Mouse (Mus musculus) midbrain, embryonic 10.5 days (tissue): ENCODE data around the gene Rrm1. TPM values are rescaled to one million over a fixed set of nuclear protein-coding genes. Genes with fewer than 3 reads are reported as not detected.

ENCODE experiments used
- DNase-seq: peaks from one replicate; pipeline ENCODE4 v3.0.0-alpha.2; 2017; ENCODE audit warnings: low spot score
- H3K27ac ChIP-seq: fragments of 300-500 bp; sonication (generic); replicated peaks from 2 replicates; pipeline ENCODE4 v1.5.1; 2016; ENCODE audit warnings: mild to moderate bottlenecking
- H3K27me3 ChIP-seq: fragments of 300-500 bp; sonication (generic); 2 replicates; pipeline ENCODE4 v1.6.1; 2016; ENCODE audit warnings: low read depth, mild to moderate bottlenecking; ENCODE audit not compliant: poor library complexity, severe bottlenecking
- H3K36me3 ChIP-seq: fragments of 300-500 bp; sonication (generic); 2 replicates; pipeline ENCODE4 v1.6.1; 2016; ENCODE audit warnings: mild to moderate bottlenecking, moderate library complexity
- H3K4me1 ChIP-seq: fragments of 300-500 bp; sonication (generic); 2 replicates; pipeline ENCODE4 v1.6.1; 2016
- H3K4me3 ChIP-seq: fragments of 300-500 bp; sonication (generic); 2 replicates; pipeline ENCODE4 v1.5.1; 2016; ENCODE audit warnings: mild to moderate bottlenecking, moderate library complexity
- H3K9me3 ChIP-seq: fragments of 300-500 bp; sonication (generic); replicated peaks from 2 replicates; pipeline ENCODE4 v1.6.1; 2016; ENCODE audit warnings: mild to moderate bottlenecking
- WGBS: fragments of 180-500 bp; shearing (Covaris S2); methylation state at CpG from one replicate; pipeline ENCODE4 v1.1.7; 2016; 5-methylcytosine and 5-hydroxymethylcytosine counted together
- polyA plus RNA-seq: library from polyadenylated mRNA; unstranded; fragments of >200 nt; fragmentation: Nextera tagmentation; extraction: Ambion mirVana; gene quantifications from 2 replicates; pipeline ENCODE4 v1.2.1, GENCODE M21; 2016

Gene Rrm1
- polyA plus RNA-seq, 1 experiment from 2014 or later, result 274 TPM

DNA sequence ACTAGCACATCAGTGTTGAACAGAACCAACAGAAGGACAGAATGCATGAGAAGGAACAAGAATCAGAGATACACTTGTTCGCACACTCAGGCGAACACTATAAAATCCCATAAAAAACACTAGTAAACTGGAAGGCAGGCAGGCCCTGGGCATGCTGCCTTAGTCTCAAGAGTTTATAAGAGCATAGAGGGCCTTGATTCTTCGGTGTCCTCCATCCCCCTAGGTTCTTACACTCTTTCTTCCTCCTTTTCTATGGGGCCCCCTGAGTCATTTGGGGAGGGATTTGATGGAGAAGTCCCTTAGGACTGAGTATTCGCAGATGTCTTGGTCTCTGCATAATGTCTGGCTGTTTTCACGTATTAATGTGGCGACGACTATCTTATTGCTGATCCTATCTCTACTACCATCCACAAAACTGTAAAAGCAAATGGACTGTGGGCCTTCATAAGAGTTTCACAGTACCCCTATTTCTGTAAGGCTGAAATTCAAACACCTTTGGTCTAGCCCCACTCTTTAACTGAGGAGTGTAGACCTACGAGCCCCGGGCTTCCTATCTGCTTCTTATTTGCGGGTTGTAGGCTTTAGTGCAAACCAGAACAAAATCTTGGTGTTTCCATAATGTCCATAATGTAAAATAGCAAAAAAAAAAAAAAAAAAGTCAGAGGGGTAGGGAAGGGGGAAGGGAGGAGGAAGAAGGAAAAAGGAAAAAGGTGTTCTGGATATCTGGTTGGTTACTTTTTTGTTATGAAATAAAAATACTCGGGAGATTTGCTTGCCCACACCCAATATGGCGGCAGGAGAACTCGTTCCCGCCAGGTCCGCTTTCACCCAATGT, 456 bp upstream of the Rrm1 start:
- Histone ChIP-seq H3K27ac (peak overlapping the region; percentile 97), H3K36me3 (peaks cover 25% of the 10 kb centered on the region), H3K4me3 (peak overlapping the region; percentile 89), H3K4me1 (peaks cover 21% of the 10 kb centered on the region), H3K9me3 (no peaks in the 10 kb centered on the region), H3K27me3 (peaks cover 13% of the 10 kb centered on the region)
- no peak for DNase-seq
- 55% methylated on average over 15 of the region's 15 CpGs for WGBS

DNA sequence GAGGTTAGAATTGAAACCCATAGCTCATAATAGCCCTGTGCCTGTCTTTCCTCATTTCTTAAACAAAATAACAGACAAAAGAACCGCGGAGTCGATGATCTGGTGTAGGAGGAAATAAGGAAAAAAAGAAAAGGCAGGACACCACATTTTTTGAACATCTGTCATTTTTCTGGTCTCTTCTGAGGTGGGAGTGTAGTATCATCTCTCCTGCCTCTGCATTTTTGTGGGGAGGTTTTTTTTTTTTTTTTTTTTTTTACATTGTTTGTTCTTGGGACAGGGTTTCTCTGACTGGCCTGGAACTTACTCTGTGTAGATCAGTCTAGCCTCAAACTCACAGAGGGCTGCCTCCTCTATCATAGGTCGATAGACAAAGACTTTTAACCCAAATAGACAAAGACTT, 937 bp downstream of the Rrm1 start:
- 1% methylated on average over 4 of the region's 4 CpGs for WGBS
- DNase-seq, result no peak
- Histone ChIP-seq H3K9me3 (no peaks in the 10 kb centered on the region), H3K27ac (peak overlapping the region; percentile 97), H3K4me1 (peaks cover 21% of the 10 kb centered on the region), H3K36me3 (peaks cover 39% of the 10 kb centered on the region), H3K27me3 (peaks cover 13% of the 10 kb centered on the region), H3K4me3 (peak overlapping the region; percentile 89)

DNA sequence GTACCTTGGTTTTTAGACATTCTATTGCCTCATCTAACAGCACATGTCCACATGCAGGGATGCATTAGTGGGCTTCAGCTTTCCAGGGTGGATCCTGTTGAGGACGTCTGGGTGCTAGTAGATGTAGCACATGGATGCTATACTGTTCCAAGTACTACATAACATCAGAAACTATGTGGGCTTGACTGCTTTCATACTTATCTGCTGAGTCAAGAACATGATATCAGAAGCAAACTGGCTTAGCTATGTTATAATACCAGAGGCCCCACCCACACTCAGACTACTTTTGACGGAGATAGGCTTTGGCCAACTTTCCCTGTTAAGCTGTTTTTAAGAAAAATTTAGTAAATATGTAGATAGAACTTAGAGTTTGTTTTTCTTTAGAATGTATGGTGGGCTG, 2.8 kb downstream of the Rrm1 start:
- WGBS, result 93% methylated on average over 2 of the region's 2 CpGs
- H3K27me3 ChIP-seq, result peaks cover 8% of the 10 kb centered on the region; the same call in 1 of the 2 replicates
- peak overlapping the region; percentile 27; the same call in 1 of the 2 replicates for H3K4me3 ChIP-seq
- DNase-seq, result no peak
- H3K27ac ChIP-seq, result no peak overlapping the region
- no peaks in the 10 kb centered on the region for H3K9me3 ChIP-seq
- peaks cover 58% of the 10 kb centered on the region for H3K36me3 ChIP-seq
- H3K4me1 ChIP-seq, result peaks cover 21% of the 10 kb centered on the region

DNA sequence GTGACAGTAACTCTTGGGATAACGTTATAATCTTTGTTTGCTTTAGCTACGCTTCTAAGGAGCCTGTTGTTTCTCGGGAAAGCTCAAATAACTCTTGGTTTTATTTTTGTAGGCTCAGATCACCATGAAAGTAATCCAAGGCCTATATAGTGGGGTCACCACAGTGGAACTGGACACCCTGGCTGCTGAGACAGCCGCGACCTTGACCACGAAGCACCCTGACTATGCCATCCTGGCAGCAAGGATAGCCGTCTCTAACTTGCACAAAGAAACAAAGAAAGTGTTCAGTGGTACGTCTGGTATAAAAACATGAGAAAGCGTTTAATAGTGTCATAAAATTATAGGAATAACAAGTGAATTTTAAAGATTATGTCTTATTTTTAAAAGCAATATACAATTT, 4.9 kb downstream of the Rrm1 start:
- Histone ChIP-seq H3K9me3 (no peaks in the 10 kb centered on the region), H3K27me3 (no peaks in the 10 kb centered on the region), H3K27ac (no peak overlapping the region), H3K4me3 (no peak overlapping the region), H3K4me1 (peaks cover 21% of the 10 kb centered on the region), H3K36me3 (peaks cover 79% of the 10 kb centered on the region)
- no peak for DNase-seq
- 94% methylated on average over 9 of the region's 9 CpGs for WGBS

DNA sequence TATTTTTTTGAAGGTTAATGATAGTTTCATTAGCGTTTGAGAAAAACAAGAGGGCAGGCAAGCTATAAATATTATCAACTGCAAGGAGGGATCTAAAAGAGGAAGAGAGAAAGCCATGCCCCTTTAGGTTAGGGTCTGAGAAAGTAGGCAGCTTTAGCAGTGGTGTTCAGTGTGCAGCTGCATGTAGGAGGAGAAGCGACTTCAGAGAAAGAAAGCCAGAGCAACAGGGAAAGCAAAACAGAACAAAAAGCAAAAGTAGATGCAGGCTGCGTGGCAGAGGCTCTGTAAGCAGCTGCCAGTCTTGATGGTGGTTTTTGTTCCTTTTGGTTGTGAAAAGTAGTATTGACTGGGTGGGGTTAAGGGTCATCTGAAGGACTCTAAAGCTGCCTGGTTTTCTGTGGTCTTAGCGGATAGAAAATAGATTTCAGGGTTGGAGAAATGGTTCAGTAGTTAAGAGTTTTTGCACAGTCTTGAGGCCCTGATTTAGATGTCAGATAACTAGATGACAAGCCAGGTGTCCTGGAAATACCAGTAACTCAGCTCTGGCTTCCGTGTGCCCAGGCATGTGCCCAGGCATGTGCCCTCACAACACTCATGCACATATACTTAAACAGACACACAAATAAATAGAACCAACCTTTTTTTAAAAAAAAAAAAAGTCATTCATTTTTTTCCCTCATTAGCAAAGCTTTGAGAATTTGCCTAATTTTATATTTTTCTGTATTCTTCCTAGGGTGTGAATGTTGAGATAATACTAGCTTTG, 17.3 kb downstream of the Rrm1 start:
- Histone ChIP-seq H3K9me3 (no peaks in the 10 kb centered on the region), H3K27me3 (no peaks in the 10 kb centered on the region), H3K27ac (no peak overlapping the region), H3K4me1 (no peaks in the 10 kb centered on the region), H3K4me3 (no peak overlapping the region), H3K36me3 (peaks cover 100% of the 10 kb centered on the region)
- 85% methylated on average over 5 of the region's 5 CpGs for WGBS
- DNase-seq, result no peak

DNA sequence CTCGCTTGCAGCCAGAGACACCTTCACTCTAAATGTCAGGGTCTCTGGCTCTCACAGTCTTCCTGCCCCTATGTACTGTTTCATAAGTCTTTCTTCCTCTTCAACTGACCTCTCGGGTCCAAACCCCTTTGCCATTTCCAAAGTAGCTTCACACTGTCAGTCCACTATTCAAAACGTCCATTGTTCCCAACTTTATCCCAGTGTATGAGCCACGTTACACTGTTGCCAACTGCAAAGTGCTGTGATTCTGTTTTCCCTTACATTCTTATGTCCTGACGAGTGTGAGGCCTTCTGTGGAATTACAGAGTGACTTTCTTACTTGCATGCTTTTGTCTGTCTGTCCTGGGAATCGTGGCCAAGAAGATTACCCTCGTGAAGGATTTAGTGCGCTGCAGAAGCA, 26.1 kb downstream of the Rrm1 start:
- Histone ChIP-seq H3K4me1 (no peaks in the 10 kb centered on the region), H3K27ac (no peak overlapping the region), H3K36me3 (peaks cover 87% of the 10 kb centered on the region), H3K27me3 (no peaks in the 10 kb centered on the region), H3K4me3 (no peak overlapping the region), H3K9me3 (no peaks in the 10 kb centered on the region)
- DNase-seq, result no peak
- 90% methylated on average over 8 of the region's 8 CpGs for WGBS

DNA sequence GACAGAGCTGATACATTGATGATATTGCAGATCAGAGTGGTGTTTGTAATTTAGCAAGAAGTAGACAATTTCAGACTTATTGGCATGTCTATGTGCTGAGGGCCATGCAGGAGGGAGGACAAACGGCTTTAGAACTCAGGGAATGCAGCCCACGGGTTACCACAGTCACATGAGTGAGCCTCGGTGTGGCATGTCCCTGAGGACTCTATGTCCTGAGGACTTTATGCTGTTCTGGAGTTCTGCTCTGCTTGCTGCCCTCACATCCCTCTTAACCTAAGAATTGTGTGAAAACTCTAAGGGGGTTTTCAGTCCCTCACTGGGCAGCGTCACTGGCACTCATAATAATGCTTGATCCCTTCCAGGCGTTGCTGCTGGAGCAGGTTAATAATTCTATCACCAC, 31.2 kb downstream of the Rrm1 start:
- Histone ChIP-seq H3K27me3 (no peaks in the 10 kb centered on the region), H3K4me3 (no peak overlapping the region), H3K36me3 (peaks cover 45% of the 10 kb centered on the region), H3K4me1 (no peaks in the 10 kb centered on the region), H3K9me3 (no peaks in the 10 kb centered on the region), H3K27ac (no peak overlapping the region)
- 75% methylated on average over 5 of the region's 5 CpGs for WGBS
- no peak for DNase-seq

DNA sequence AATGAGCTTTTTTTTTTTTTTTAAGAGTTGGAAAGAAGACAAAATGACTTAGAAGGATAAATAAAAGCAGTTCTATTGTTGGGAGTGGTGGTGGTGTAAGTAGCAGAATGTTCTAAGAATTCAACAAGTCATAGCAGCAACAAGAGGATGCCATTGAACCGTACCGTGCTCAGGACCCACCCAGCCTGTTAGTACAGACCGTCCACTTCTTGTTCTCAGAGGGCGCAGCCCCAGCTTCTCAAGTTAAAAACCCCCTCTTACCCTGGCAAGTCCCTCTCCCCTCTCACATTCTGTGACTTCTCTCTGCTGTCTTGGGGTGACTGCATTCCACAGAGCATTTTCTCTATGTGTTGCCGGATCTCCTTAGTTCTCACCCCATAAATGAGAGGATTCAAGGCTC, 35.1 kb downstream of the Rrm1 start:
- WGBS, result 96% methylated on average over 5 of the region's 5 CpGs
- no peaks in the 10 kb centered on the region for H3K4me1 ChIP-seq
- no peak overlapping the region for H3K27ac ChIP-seq
- H3K4me3 ChIP-seq, result no peak overlapping the region
- DNase-seq, result no peak
- no peaks in the 10 kb centered on the region for H3K27me3 ChIP-seq
- H3K36me3 ChIP-seq, result peaks cover 8% of the 10 kb centered on the region; the same call in 1 of the 2 replicates
- H3K9me3 ChIP-seq, result no peaks in the 10 kb centered on the region

DNA sequence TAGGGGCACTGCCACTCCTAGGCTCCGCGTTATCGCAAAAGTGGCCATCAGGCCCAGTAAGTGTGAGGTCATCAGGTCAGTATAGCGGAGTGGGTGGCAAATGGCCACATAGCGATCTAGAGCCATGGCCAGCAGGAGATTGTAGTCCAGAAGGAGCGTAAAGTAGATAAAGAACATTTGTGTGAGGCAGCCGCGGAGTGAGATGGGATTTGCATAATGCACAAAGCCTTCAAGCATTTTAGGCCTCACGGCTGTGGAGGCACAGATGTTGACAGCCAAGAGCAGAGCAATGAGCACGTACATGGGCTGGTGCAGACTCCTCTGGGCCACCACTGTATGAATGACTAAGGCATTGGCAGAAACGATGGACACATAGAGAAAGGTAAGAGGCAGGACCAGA, 35.9 kb downstream of the Rrm1 start:
- H3K4me1 ChIP-seq, result no peaks in the 10 kb centered on the region
- no peak overlapping the region for H3K27ac ChIP-seq
- no peaks in the 10 kb centered on the region for H3K27me3 ChIP-seq
- no peak overlapping the region for H3K4me3 ChIP-seq
- no peak for DNase-seq
- H3K36me3 ChIP-seq, result peaks cover 8% of the 10 kb centered on the region; the same call in 1 of the 2 replicates
- WGBS, result 79% methylated on average over 11 of the region's 11 CpGs
- H3K9me3 ChIP-seq, result no peaks in the 10 kb centered on the region

DNA sequence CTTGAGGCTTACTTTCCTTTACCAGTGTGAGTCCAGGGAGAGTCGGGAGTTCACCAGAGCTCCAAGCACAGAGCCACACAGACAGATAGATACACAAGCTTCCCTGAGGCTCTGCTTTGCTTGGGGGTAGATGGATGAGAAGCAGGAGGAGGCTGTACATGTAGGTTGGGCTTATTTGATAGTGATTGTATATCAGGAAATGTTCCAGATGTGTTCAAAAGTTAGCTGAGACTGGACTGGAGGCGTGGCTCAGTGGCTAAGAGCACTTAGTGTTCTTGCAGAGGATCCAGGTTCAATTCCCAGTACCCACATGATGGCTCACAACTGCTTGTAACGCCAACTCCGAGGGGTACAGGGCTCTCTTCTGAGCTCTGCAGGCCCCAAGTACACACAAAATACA, 36.9 kb downstream of the Rrm1 start:
- H3K9me3 ChIP-seq, result no peaks in the 10 kb centered on the region
- 90% methylated on average over 4 of the region's 4 CpGs for WGBS
- H3K27ac ChIP-seq, result no peak overlapping the region
- DNase-seq, result no peak
- no peaks in the 10 kb centered on the region for H3K4me1 ChIP-seq
- no peaks in the 10 kb centered on the region for H3K27me3 ChIP-seq
- H3K36me3 ChIP-seq, result peaks cover 8% of the 10 kb centered on the region; the same call in 1 of the 2 replicates
- H3K4me3 ChIP-seq, result no peak overlapping the region

DNA sequence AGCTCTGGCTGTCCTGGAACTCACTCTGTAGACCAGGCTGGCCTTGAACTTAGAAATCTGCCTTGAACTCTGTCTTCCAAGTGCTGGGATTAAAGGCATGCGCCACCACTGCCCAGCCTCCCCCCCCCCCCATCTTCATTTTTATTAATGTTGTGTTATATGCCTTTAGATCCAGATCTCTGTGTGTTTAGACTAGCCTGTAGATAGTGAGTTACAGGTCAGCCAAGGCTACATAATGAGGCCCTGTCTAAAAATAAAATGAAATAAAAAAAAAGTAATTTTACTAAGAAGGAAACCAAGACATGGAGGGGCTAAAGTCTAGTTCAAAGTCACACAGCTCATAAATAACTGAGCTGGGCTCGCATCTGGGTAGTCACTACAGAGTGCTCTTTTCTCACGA, 37.4 kb downstream of the Rrm1 start:
- Histone ChIP-seq H3K27me3 (no peaks in the 10 kb centered on the region), H3K9me3 (no peaks in the 10 kb centered on the region), H3K27ac (no peak overlapping the region), H3K36me3 (peaks cover 8% of the 10 kb centered on the region; the same call in 1 of the 2 replicates), H3K4me3 (no peak overlapping the region), H3K4me1 (no peaks in the 10 kb centered on the region)
- 91% methylated on average over 3 of the region's 3 CpGs for WGBS
- no peak for DNase-seq

DNA sequence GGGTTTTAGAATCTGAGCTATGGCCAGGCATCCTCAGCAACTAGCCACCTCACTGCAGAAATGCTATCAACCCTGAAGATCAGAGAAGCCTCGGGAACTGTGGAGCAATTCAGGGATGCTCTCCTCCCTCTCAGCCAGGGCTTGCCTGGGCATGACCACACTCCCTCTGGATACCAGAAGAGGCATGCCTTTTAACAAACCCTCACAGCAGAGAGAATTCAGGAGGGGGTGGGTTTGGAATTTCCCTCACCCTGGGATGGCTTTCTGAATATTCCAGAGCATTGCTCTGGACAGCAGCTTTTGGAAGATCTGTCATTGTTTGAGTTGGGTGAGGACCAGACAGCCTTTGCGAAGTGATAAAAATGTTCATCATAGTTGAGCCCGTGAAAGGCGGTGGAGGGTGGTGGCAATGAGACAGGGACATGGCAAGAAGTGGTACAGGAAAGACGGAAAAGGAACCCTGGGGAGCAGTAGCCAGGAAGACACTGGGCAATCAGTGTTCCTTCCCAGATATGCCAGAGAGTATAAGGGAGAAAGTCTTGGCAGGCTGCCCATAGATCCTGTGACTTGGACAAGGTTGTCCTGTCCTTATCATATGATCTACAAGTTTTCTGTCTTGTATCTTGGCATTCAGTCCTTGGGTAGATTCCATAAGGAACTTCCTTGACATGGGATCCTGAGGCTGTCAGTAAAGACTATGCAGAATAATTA, 38.0 kb downstream of the Rrm1 start:
- H3K9me3 ChIP-seq, result no peaks in the 10 kb centered on the region
- DNase-seq, result no peak
- H3K4me3 ChIP-seq, result no peak overlapping the region
- H3K27me3 ChIP-seq, result no peaks in the 10 kb centered on the region
- 88% methylated on average over 5 of the region's 5 CpGs for whole genome bisulfite sequencing
- peaks cover 8% of the 10 kb centered on the region; the same call in 1 of the 2 replicates for H3K36me3 ChIP-seq
- H3K27ac ChIP-seq, result no peak overlapping the region
- no peaks in the 10 kb centered on the region for H3K4me1 ChIP-seq
